Mouse (Mus musculus): ENCODE measurements at regions not wholly inside any gene's neighbourhood (a gene's known extent, or its start where the extent isn't known, plus 50 kb on each side); places are given as distances from the start of the nearest gene placed in this dataset.
"Not testable (repeated sequence)": the region's sequence is repeated elsewhere in the genome, so short reads cannot be mapped to it uniquely, and the experiment has no call there.

DNA sequence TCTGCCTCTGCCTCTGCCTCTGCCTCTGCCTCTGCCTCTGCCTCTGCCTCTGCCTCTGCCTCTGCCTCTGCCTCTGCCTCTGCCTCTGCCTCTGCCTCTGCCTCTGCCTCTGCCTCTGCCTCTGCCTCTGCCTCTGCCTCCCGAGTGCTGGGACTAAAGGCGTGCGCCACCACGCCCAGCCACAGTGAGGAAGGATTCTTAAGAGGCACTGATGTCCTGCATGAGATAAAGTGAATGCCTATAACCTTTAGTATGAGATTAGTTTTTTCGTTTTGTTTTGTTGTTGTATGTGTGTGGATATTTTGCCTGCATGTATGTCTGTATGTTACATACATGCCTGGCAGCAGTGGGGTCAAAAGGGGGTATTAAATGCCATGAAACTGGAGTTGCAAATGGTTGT, 63.2 kb downstream of the Hlx start:
- not testable (repeated sequence) for DNase-seq (ENCODE audit: low spot score in 2 of 2)

- DNase-seq (ENCODE audit: low spot score in 2 of 2), result no peak
Observed at GRCm38 (mm10) chr1:184668428-184668827, 64.0 kb downstream of the Hlx start.

GRCm38 (mm10) chr1:184668022-184668421, 64.4 kb downstream of the Hlx start:
- no peak for DNase-seq (ENCODE audit: low spot score in 2 of 2)

DNA sequence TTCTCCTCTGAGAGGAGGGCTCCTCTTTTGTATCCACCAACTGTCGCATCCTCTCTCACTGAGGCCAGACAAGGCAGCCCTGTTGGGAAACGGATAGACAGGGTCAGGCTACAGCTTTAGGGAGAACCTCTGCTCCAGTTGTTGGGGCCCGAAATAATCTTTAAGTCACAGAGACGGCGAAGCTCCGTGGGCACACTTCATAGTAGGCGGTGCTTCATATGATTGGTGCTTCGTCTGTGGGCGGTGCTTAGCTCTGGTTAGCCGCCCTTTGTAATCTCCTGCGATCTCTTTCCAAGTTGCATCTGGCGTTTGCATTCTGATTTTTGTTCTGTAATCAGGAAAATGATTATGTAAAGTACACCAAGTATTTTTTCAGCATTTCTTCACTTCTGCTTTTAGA, 67.2 kb downstream of the Hlx start:
- no peak for DNase-seq (ENCODE audit: low spot score in 2 of 2)

GRCm38 (mm10) chr1:184664098-184664375, 68.4 kb downstream of the Hlx start:
- no peak for DNase-seq (ENCODE audit: low spot score in 2 of 2)

GRCm38 (mm10) chr1:184663300-184664097, 68.9 kb downstream of the Hlx start:
- no peak for DNase-seq (ENCODE audit: low spot score in 2 of 2)

DNA sequence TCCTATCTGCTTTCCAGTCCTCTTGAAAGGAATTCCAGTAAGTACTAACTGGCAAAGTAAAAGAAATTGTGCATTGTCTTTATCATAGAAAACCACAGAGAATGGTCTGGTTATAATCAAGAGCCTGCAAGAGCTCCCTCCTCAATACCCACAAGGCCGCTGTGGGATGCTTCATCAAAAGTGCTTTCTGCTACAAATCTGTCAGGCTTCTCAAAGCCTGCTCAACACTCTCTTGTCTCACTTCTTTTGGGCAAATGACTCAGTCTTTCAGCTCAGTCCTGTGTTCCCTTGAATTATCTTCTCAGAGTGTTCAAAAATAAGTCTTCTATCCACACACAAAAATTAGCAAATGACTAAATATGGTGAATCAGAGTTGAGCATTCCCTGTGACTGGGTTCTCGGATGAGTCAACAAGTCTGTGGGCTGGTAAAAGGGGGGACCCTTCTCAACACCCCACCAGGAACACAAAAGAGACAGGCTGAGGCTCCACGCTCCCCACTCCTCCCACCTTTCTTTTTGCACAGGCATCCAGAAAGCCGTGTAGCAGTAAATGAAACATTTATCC, 81.8 kb downstream of the Hlx start:
- peak; percentile 17 to 18 for DNase-seq (ENCODE audit: low spot score in 2 of 2)

GRCm38 (mm10) chr1:184647920-184648540, 84.4 kb downstream of the Hlx start:
- DNase-seq (ENCODE audit: low spot score in 2 of 2), result no peak

- no peak for DNase-seq (ENCODE audit: low spot score in 2 of 2)
Observed at GRCm38 (mm10) chr1:184644767-184645598, 87.4 kb downstream of the Hlx start.

DNA sequence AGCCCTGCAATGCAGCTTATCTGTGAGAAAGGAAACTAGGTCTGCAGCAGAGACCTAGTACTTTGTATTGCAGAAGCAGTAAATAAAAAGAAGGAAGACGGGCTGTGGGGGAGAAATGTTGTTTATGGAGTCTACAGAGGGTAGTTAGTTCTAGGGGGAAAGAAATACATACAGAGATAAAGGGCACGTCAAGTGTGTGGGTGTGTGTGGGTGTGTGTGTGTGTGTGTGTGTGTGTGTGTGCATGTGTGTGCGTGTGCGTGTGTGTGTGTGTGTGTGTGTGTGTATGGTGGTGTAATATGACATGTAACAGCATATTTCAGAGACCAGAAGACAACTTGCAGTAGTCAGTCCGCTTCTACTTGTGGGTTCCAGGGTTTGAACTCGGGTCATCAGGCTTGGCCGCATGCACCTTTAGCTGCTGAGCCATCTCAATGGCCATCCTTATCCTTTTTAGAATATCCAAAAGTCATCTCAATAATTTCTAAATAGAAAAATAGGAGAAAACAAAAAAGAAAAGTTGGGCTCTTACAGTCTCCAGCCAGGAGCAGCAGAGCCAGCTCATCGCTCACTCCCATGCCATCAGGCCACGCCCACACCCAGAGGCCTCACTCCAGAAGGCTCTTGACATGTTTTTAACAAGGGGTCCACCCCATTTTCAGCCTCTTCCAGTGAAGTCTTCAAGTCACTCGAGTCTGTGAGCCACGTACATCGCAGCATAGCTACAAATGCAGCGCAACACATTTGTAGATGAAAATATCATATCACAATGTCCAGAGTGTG, 101.5 kb downstream of the Hlx start:
- DNase-seq (ENCODE audit: low spot score in 2 of 2), result no peak

DNA sequence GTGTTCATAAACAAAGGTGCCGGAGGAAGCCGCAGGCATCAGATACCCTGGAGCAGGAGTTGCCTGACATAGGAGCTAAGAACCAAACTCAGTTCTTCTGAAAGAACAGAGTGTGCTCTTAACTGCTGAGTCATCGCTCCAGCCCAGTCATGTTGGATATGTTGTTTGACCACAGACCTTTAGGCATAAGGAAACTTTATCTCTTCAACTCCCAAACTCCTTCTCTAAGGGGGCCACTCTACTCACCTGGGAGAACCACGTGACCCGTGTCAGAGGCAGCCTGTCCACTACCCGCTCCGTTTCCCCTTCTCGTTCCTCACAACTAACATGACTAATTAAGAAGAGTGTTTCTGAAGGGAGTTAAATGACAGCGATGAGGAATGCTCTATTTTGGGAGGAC, 103.2 kb downstream of the Hlx start:
- no peak for DNase-seq (ENCODE audit: low spot score in 2 of 2)

DNA sequence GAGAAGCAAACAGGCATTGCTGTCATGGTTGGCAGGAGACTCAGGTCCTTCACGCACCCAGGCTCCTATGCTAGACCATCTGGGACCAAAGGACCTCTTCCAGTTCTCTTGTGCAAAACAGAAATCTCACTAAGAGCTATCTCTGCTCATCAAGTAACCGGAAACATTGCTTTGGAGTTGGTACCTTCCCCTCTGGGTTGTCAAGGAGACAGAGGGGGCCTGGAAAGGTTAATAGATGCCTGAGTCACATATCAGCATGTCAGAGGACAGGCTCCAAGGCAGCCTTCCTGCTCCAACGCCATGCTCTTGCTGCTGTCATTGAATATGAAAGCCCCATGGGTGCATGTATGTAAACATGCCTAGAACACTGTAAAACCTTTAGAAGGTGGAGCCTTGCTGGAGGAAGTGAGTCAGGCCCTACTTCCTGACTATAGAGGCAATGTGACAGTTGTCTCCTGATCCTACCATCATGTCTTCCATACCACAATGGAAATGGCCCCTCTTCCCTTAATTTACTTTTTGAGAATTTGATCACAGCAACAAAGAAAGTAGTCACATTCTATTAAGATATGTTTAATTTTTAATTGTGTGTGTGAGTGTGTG, 103.8 kb downstream of the Hlx start:
- no peak for DNase-seq (ENCODE audit: low spot score in 2 of 2)

DNA sequence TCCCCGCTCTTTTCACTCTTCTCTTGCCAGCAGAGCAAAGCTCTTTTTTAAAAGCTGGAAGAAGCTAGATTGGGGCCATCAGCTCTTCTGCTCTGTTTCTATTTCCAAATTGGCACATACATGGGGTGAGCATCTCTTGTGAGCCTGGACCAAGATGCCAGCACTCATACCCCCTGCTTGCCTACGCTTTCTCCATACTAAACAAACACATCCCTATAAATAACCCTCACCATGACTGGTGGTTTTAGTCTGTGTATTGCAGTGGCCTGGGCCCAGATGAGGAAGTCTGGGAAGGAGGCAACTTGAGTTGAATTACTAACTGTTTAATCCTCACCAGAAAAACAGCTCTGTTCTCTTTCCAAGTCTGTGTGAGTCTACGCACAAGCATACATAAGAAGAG, 110.0 kb downstream of the Hlx start:
- DNase-seq (ENCODE audit: low spot score in 2 of 2), result no peak

DNA sequence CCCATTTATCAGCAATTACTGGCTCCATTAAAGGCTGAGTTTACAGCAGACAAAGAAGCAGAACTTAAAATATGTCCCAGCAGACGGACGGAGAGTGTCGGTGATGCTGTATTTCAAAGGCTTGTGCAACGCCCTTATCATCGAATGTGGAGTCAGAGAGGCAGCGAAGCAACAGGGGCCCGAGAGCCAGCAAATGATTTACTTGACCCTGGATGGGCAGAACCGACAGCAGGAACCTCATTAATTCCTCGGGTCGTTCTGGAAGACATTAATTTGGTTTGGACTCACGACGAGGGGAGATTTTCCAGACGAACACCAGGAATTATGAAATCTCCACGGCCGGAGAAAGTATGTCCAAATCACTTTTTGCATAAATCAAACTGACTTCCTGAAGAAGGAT, 110.5 kb downstream of the Hlx start:
- no peak for DNase-seq (ENCODE audit: low spot score in 2 of 2)

DNA sequence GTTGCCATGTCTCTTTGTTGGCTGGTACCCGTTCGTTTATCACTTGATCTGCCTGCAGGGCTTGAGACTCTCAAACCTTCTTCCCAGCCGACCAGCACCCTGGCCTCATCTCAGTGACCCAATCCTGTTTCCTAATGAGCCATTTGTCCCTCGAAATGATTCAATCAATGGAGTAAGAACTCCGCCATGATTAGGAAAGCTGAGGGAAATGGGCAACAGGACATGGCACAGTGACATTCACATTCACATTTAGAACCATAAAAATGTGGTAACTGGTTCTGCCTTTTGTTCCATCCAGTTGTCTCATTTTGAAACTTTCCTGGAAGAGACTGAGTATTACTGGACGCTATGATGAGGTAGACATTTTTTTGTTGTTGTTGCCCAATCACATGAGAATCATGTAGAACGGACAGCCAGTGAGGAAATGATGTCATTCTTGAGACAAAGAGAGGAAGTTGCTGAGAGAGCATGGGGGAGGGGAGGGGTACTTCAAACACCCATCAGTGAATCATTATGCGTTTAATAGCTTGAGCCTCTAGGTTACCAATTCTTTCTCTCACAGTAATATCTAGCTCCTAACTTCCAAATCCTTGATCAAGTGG, 114.5 kb downstream of the Hlx start:
- no peak for DNase-seq (ENCODE audit: low spot score in 2 of 2)

DNA sequence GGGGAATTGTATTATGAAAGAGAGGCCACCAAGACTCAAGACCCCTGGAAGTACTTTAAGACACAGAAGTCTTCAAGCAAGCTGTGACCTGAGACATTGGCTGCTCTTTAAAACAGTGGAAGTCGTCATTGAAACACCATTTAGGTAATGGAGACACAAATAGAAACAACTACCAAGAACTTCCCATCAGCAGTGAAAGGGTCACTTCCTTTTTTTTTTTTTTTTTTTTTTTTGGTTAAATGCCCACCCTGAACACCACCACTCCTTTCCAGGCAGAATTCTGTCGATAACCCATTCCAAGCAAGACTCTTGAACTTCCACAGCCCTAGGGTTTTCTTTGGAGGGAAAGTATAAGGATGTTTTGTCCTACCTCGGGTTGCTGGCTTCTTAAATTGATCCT, 116.4 kb downstream of the Hlx start:
- no peak for DNase-seq (ENCODE audit: low spot score in 2 of 2)

DNA sequence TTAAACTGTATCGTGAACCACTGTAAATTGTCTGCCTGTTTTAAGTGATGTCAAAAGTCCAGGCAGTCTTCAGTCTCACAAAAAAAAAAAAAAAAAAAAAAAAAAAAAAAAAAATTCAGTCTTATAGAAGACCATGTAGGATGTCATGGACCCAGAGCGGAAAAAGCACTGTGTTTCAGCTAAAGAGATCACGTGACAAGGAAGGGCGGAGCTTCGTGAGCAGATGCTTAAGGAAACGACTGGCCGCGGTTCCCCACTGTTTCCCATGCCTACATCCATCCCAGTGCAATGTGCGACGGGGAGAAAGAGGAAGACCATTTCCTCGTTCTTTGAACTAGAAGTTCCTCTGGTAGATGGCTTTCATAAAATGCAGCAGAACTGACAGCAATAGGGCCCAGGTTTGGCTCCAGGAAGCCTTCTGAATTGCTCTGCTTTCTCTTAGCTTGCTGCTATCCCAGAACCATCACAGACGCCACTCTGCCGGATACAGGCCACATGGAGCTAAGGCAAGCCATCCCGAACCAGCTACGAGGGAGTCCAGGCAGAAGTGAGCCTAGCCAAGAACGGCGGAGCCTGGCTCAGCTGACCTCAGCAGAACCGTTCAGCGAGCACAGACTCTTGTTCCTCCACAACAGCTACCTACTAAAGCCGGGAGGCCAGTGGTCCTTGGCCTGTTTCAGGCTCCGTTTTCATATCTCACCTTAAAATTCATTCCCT, 117.6 kb downstream of the Hlx start:
- no peak for DNase-seq (ENCODE audit: low spot score in 2 of 2)

DNA sequence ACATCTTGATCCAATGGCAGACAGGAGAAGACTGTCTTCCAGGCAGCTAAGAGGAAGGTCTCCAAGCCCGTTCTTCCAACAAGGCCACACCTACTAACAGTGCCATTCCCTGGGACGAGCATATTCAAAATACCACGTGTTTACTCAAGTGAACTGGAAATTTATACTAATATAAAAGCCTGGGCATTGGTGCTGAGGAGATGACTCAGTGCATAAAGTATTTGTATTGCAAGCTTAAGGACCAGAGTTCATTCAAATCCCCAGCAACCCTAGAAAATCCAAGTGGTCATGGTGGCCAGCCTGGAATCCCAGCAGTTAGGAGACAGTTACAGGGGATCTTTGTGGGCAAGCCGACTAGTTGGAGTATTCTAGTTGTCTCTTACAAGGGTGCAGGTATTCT, 119.5 kb downstream of the Hlx start:
- DNase-seq (ENCODE audit: low spot score in 2 of 2), result no peak

DNA sequence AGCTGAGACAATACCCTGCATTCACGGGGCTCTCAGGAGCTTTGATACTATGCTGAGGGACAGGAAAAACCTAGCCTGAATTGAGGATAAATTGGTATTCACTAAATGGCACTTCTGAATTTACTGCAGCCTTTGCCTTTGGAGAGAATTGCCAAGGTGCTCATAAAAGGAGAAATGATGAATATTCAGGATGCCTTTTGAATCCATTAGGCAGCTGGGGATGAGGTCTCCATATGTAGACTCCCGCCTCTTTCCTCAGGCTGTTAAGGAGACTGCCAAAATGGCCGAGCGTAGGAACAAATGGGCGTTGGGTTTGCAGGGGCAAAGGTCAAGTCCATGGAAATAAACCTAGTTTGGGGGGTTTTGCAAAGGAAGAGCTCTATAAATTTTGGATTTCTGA, 123.5 kb downstream of the Hlx start:
- DNase-seq (ENCODE audit: low spot score in 2 of 2), result no peak

- no peak for DNase-seq (ENCODE audit: low spot score in 2 of 2)
Observed at GRCm38 (mm10) chr1:184608338-184608737, 124.1 kb downstream of the Hlx start.
